Mouse (Mus musculus): ENCODE measurements around the gene Mipol1. TPM values are rescaled to one million over a fixed set of nuclear protein-coding genes. Genes with fewer than 3 reads are reported as not detected.

The Mipol1 gene
- 0.08 TPM in 2 replicates for polyA plus RNA-seq (2012)

DNA sequence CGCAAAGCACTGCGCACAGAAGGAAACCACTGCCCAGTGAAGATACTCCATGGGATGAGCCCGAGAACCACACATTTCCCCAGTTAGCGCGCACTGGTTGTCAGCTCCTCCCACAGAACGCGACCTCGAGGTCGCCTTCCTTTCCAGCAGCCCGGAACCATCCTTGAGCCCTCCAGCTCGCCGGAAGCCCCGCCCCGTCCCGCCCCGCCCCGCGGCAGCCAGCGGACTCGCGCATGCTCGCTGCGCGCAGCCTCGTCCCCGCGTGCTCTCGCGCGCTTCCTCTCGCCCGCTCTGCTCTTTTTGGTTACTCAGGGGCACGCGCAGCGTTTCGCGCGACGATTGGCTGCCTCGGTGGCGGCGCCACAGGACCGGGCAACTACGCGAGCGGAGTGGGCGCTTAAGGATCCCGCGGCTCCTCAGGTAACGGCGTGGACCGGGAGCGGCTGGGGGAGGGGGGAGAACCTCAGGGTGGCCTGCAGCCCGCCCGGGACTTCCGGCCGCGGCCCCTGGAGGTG is at the start of gene Mipol1, which contains the start of gene Prps1l3:
Gene Mipol1 (plus strand): TSS at position 236 of the 515 bp plus-strand sequence.
Gene Prps1l3 (plus strand): TSS at position 221 of the 515 bp plus-strand sequence.
- H3K36me3 ChIP-seq (ENCODE audit: control insufficient read depth): peaks cover 11% of the 10 kb centered on the region
- H3K9me3 ChIP-seq (ENCODE audit: control insufficient read depth, low read length): no peaks in the 10 kb centered on the region
- no peak for TF ChIP-seq TAL1 (IDR thresholded peaks at IDR 0.05; ENCODE audit: low read length)
- TF ChIP-seq GATA1 (IDR thresholded peaks at IDR 0.05; ENCODE audit: low read length): no peak
- peaks cover 46% of the 10 kb centered on the region for H3K4me1 ChIP-seq (ENCODE audit: control insufficient read depth)
- no peaks in the 10 kb centered on the region for H3K27me3 ChIP-seq (ENCODE audit: control insufficient read depth)
- H3K4me3 ChIP-seq (replicated peaks): peak within 1 kb of the TSS; percentile 94

DNA sequence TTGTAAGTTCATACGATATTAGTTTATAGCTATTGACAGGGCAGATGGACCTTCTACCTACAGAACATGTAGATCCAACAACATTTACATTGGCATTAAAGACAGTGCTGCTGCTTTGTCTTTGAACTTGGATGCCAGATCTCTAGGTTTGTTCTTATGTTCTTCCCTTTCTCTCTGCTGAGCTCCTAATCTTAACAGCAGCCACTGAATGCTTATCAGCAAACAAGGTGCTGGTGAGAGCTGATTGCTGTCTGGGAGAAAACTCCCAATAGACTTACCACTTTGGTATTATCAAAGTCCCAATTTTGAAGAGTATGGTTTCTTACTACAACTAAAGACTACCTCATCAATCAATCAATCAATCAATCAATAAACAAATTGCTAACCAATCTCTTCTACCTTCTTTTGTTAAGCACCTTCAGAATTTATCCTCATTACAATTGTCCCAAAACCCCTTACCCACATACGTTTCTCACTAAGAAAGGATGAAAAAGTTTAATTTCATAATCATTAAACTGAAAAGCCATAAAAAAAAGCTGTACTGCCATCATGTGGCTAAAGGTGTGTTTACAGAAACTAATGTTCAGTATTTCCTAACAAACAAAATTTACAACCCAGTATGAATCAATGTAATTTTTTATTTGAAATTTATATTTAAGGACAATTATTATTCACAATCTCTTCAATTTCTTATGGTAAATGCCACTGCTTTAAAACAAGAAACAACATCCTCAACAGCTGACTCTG is 45.7 kb upstream of the Mipol1 start:
- Histone ChIP-seq H3K36me3 (ENCODE audit: control insufficient read depth) (peaks cover 12% of the 10 kb centered on the region), H3K4me1 (ENCODE audit: control insufficient read depth) (peaks cover 58% of the 10 kb centered on the region), H3K4me3 (replicated peaks) (peak overlapping the region; percentile 23), H3K9me3 (ENCODE audit: control insufficient read depth, low read length) (no peaks in the 10 kb centered on the region), H3K27me3 (ENCODE audit: control insufficient read depth) (no peaks in the 10 kb centered on the region)
- TF ChIP-seq TAL1 (IDR thresholded peaks at IDR 0.05; ENCODE audit: low read length): peak; percentile 63
- TF ChIP-seq GATA1 (IDR thresholded peaks at IDR 0.05; ENCODE audit: low read length): peak; percentile 74

DNA sequence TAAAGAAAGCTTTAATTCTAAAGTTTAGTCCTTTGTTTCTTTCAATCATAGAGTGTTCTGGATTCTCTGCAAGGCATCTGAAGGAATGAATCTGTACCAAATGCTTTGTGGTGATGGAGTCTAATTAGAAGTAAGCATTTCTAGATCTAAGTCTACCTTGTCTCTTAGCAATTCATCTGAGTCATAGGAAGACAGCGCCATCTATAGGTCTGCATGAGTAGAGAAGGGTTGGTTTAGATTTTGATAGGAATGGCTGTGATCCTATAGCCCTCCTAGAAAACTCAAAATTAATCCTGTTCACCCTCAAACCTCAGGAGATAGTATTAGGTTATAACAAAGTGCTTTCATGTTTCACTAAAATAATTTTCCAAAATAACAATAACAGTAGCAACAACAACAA is 44.8 kb upstream of the Mipol1 start:
- Histone ChIP-seq H3K4me1 (ENCODE audit: control insufficient read depth) (peaks cover 52% of the 10 kb centered on the region), H3K27me3 (ENCODE audit: control insufficient read depth) (no peaks in the 10 kb centered on the region), H3K36me3 (ENCODE audit: control insufficient read depth) (peaks cover 12% of the 10 kb centered on the region), H3K9me3 (ENCODE audit: control insufficient read depth, low read length) (no peaks in the 10 kb centered on the region), H3K4me3 (replicated peaks) (no peak overlapping the region)
- no peak for TF ChIP-seq GATA1 (IDR thresholded peaks at IDR 0.05; ENCODE audit: low read length)
- TF ChIP-seq TAL1 (IDR thresholded peaks at IDR 0.05; ENCODE audit: low read length): no peak

DNA sequence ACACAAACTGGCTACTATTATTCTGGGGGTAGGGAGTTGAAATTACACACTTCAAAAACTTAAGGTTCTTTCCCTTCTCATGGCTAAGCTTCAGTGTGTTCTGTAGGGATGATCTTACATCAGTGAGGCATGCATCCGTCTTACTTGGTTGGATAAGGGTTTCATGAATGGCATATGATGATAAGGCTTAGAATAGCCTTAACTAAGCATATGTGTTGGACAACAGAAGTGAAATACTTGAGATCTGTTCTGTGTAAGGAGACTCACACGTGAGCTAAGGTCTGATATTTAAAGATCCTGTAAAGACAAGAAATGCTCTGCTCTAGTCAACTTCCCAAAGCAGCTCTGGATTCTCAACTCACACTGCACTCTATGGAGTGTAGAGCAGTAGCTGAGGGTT is 44.1 kb upstream of the Mipol1 start:
- peaks cover 13% of the 10 kb centered on the region for H3K36me3 ChIP-seq (ENCODE audit: control insufficient read depth)
- TF ChIP-seq TAL1 (IDR thresholded peaks at IDR 0.05; ENCODE audit: low read length) (no peak), GATA1 (IDR thresholded peaks at IDR 0.05; ENCODE audit: low read length) (no peak)
- H3K4me1 ChIP-seq (ENCODE audit: control insufficient read depth): peaks cover 49% of the 10 kb centered on the region
- no peaks in the 10 kb centered on the region for H3K27me3 ChIP-seq (ENCODE audit: control insufficient read depth)
- H3K9me3 ChIP-seq (ENCODE audit: control insufficient read depth, low read length): no peaks in the 10 kb centered on the region
- H3K4me3 ChIP-seq (replicated peaks): no peak overlapping the region

DNA sequence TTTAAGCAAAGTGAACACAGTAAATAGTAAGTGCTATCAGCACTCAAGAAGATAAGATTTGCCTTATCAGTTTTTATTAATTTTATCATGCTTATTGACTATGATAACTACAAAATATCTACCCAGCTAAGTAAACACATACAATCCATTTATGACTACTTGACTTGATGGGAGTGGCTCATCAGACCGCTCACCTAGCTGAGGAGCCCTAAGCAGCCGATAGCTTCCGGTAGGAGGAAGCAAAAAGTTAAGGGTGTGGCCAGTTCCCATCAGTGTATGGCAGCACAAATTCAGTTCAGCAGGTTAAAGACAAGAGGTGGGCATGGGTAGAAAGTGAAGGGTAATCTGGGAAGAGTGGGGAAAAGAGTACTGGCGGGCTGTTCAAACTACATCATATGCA is 43.2 kb upstream of the Mipol1 start:
- peaks cover 22% of the 10 kb centered on the region for H3K36me3 ChIP-seq (ENCODE audit: control insufficient read depth)
- no peak for TF ChIP-seq TAL1 (IDR thresholded peaks at IDR 0.05; ENCODE audit: low read length)
- TF ChIP-seq GATA1 (IDR thresholded peaks at IDR 0.05; ENCODE audit: low read length): no peak; the same call in 1 of the 2 replicates

DNA sequence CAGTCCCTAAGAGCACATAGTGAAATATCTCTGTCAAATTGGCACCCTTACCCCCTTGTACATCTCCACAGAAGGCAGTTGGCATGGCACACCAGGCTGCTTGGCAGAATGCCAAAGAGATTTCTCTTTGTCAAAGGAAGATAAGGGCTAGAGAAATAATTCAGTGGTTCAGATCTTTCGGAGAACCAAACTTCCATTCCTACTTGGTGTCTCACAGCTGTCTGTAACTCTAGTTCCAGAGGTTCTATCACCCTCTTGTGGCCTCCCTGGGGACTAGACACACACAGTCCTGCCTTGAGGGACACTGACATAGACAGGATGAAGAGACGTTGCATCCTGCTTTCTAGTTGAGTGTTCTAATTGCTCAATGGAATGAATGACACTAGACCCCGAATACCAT is 35.6 kb upstream of the Mipol1 start:
- no peaks in the 10 kb centered on the region for H3K9me3 ChIP-seq (ENCODE audit: control insufficient read depth, low read length)
- peaks cover 33% of the 10 kb centered on the region for H3K36me3 ChIP-seq (ENCODE audit: control insufficient read depth)
- peaks cover 49% of the 10 kb centered on the region for H3K4me1 ChIP-seq (ENCODE audit: control insufficient read depth)
- peak overlapping the region; percentile 84 for H3K4me3 ChIP-seq (replicated peaks)
- H3K27me3 ChIP-seq (ENCODE audit: control insufficient read depth): no peaks in the 10 kb centered on the region
- TF ChIP-seq TAL1 (IDR thresholded peaks at IDR 0.05; ENCODE audit: low read length) (no peak), GATA1 (IDR thresholded peaks at IDR 0.05; ENCODE audit: low read length) (no peak)

More for the DNA sequence above, 43.2 kb upstream of the Mipol1 start:
- H3K4me3 ChIP-seq (replicated peaks): no peak overlapping the region
- H3K27me3 ChIP-seq (ENCODE audit: control insufficient read depth): no peaks in the 10 kb centered on the region
- no peaks in the 10 kb centered on the region for H3K9me3 ChIP-seq (ENCODE audit: control insufficient read depth, low read length)
- H3K4me1 ChIP-seq (ENCODE audit: control insufficient read depth): peaks cover 50% of the 10 kb centered on the region

DNA sequence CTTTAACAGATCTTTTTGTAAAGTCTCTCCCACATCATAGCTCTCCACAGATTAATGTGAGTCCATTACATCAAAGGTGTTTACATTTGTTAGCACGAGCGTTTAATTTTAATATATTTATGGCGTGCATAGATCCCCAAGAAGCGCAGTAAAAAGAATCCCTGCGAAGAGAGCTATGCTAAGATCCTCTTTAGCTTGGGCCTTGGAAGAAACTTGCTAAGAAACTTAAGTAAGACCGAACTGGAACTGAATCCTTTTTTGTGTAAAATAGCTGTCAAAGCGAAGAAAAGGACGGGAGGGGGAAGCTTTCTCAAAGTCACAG is 34.0 kb upstream of the Mipol1 start:
- H3K4me1 ChIP-seq (ENCODE audit: control insufficient read depth): peaks cover 53% of the 10 kb centered on the region
- peak overlapping the region; percentile 84 for H3K4me3 ChIP-seq (replicated peaks)
- TF ChIP-seq GATA1 (IDR thresholded peaks at IDR 0.05; ENCODE audit: low read length) (no peak), TAL1 (IDR thresholded peaks at IDR 0.05; ENCODE audit: low read length) (no peak)
- H3K36me3 ChIP-seq (ENCODE audit: control insufficient read depth): peaks cover 28% of the 10 kb centered on the region
- no peaks in the 10 kb centered on the region for H3K9me3 ChIP-seq (ENCODE audit: control insufficient read depth, low read length)
- no peaks in the 10 kb centered on the region for H3K27me3 ChIP-seq (ENCODE audit: control insufficient read depth)

DNA sequence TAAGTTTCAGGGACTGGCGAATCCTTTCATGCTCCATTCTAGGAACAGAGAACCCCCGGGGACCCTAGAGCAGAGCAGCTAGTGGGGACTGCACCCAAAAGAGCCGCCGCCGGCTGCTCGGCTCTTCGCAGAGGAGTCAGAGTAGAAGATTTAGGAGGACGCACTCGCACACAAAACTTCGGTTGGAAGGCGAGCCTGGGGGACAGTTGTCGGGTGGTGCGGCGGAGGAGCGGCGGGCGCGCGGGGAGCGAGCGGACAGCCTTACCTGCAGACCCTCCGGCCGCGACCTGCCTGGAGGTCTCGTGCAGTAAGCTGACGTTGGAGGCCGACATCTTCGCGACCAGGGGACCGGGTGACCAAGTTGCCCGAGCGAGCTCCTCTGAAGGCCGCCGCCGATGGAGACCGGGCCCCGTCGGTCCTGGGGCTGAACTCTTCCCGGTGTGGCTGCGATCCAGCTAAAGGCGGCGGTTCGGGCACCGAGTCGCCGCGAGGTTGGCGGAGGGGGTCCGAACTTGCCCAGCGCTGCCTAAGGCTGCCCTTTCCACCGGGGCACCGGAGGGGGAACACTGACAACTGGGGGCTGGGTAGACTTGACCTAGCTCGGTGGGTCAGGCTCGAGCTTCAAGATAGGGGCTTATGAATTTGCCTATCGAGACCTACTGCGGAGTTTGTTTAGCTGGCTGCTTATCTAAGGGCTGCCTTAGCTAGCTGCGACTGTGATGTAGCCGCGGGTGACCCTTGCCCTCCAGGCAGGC is 33.4 kb upstream of the Mipol1 start:
- H3K4me1 ChIP-seq (ENCODE audit: control insufficient read depth): peaks cover 54% of the 10 kb centered on the region
- H3K4me3 ChIP-seq (replicated peaks): peak overlapping the region; percentile 84
- H3K27me3 ChIP-seq (ENCODE audit: control insufficient read depth): no peaks in the 10 kb centered on the region
- H3K36me3 ChIP-seq (ENCODE audit: control insufficient read depth): peaks cover 23% of the 10 kb centered on the region
- TF ChIP-seq TAL1 (IDR thresholded peaks at IDR 0.05; ENCODE audit: low read length) (no peak), GATA1 (IDR thresholded peaks at IDR 0.05; ENCODE audit: low read length) (peak; percentile 71)
- H3K9me3 ChIP-seq (ENCODE audit: control insufficient read depth, low read length): no peaks in the 10 kb centered on the region
